Mouse (Mus musculus): ENCODE measurements around the gene 2900011O08Rik. TPM values are rescaled to one million over a fixed set of nuclear protein-coding genes. Genes with fewer than 3 reads are reported as not detected.
"Not testable (repeated sequence)": the region's sequence is repeated elsewhere in the genome, so short reads cannot be mapped to it uniquely, and the experiment has no call there.

Gene 2900011O08Rik
- total RNA-seq (2021): 100 to 1,000 TPM; 262 to 285 TPM

- DNase-seq (ENCODE audit: low spot score in 2 of 2): peak; percentile 69 to 80
- intact Hi-C loops (cut with DNase I): loop anchor here (2.0 to 5.0 kb wide), 3 partner anchors 46 to 100 kb away; partner anchors contain the start of genes Mpv17l and Pdxdc1
Observed at GRCm38 (mm10) chr16:13986574-13987478, at the start of gene 2900011O08Rik, which contains the start of gene Ifitm7. Gene 2900011O08Rik (plus strand): TSS chr16:13986604. Gene Ifitm7 (minus strand): TSS chr16:13986888.

- intact Hi-C loops (cut with DNase I): loop anchor here (2.0 to 5.0 kb wide), 2 partner anchors 47 to 167 kb away; partner anchors contain the start of genes 2900011O08Rik and Ifitm7
- peak; percentile 83 to 93 for DNase-seq (ENCODE audit: low spot score in 2 of 2)
Observed at GRCm38 (mm10) chr16:13940139-13940846, 46.1 kb upstream of the 2900011O08Rik start.

- DNase-seq (ENCODE audit: low spot score in 2 of 2): no peak
- intact Hi-C loops (cut with DNase I): loop anchor here (2.0 to 5.0 kb wide), 2 partner anchors 46 to 166 kb away; partner anchors contain the start of genes 2900011O08Rik and Ifitm7
Observed at GRCm38 (mm10) chr16:13940847-13941395, 45.5 kb upstream of the 2900011O08Rik start.

DNA sequence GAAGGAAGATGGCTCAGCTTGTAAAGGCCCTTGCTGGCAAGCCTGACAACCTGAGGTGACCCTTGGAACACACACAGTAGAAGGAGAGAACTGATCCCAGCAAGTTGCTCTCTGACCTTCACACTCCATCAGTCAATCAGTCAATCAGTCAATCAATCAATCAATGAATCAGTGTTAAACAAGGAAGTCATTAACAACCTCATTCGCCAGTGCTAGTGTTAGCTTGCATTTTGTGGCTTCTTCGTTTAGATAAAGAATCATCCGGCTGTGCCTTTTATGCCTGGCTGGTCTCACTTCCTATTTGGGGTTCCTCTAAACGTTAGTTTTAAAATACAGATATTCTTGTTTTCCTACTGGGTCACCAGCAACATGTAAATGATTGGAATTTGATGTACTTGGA is 42.2 kb upstream of the 2900011O08Rik start:
- DNase-seq (ENCODE audit: low spot score in 2 of 2): no peak
- intact Hi-C loops (cut with DNase I): loop anchor here (5.0 kb wide), 1 partner anchor 163 kb away; no protein-coding TSS in a partner anchor

DNA sequence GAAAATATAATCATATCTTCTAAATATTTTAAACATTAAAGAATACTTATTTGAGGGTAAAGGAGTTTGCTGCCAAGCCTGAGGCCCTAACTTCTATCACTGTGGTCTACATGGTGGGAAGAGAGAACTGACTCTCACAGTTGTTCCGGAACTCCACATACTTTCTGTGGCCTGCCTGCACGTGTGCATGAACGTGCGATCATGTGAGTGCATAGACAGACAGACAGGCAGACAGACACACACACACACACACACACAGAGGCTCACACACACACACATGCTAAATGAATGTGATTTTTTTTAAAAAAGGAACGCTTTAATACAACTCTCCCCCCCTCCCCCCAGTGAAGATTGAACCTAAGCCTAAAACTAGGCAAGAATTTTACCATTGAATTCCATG is 41.7 kb upstream of the 2900011O08Rik start:
- intact Hi-C loops (cut with DNase I): loop anchor here (5.0 kb wide), 1 partner anchor 163 kb away; no protein-coding TSS in a partner anchor
- DNase-seq (ENCODE audit: low spot score in 2 of 2): no peak

DNA sequence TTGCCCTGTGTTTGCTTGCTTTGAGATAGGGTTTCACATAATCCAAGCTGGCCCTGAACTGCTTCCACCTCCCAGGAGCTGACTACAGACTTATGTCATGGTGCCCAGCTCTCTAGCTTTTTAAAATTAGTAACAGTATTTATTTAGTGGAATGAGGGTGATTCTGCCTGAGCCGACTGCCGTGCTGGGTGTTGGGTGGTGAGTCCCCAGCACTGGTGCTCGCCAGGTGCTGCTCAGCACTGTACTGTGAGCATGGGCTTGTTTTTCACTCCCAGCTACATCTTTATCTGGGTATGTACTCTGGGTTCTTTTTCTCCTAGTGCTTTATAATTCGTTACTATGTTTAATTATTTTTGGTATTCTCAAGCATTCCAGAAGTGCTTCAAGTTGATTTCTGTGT is 41.3 kb upstream of the 2900011O08Rik start:
- DNase-seq (ENCODE audit: low spot score in 2 of 2): no peak
- intact Hi-C loops (cut with DNase I): no loop called here

GRCm38 (mm10) chr16:13946306-13946705 is 40.1 kb upstream of the 2900011O08Rik start:
- DNase-seq (ENCODE audit: low spot score in 2 of 2): no peak
- intact Hi-C loops (cut with DNase I): no loop called here

- intact Hi-C loops (cut with DNase I): no loop called here
- DNase-seq (ENCODE audit: low spot score in 2 of 2): no peak
Observed at GRCm38 (mm10) chr16:13951245-13951644, 35.2 kb upstream of the 2900011O08Rik start.

DNA sequence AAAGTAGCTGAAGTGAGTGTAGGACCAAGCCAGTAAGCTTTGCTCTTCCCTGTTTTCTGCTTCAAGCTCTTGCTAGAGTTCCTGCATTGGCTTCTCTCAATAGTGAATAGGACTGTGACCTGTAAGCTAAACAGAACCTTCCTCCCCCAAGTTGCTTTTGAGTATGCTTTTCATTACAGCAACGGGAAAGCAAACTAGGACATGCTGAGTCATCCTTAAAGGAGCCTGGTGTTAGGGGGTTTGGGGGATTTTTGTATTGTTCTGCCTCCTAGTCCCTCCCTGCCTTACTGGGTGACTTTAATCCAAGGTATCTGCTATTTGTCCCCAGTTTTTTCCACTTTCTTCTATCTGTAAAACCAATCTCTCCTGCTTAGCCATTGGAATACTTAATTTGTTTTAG is 24.4 kb upstream of the 2900011O08Rik start:
- no peak for DNase-seq (ENCODE audit: low spot score in 2 of 2)
- intact Hi-C loops (cut with DNase I): no loop called here

DNA sequence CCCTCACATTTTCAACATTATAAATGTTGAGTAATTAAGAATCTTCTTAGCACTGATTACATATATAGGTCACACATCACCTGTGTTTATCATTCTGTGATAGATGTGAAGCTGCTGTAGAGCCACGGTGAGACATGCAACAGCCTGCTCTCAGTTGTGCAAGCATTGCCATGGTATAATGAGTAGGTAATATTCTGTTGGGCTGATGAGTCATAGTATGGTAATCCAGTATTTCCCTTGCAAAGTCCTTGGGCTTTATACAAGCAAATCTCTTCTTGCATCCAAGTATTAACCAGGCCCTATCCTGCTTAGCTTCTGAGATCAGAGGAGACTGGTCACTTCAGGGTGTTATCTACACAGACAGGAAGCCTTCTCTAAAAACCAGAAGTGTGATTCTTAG is 17.3 kb upstream of the 2900011O08Rik start:
- intact Hi-C loops (cut with DNase I): no loop called here
- DNase-seq (ENCODE audit: low spot score in 2 of 2): no peak

DNA sequence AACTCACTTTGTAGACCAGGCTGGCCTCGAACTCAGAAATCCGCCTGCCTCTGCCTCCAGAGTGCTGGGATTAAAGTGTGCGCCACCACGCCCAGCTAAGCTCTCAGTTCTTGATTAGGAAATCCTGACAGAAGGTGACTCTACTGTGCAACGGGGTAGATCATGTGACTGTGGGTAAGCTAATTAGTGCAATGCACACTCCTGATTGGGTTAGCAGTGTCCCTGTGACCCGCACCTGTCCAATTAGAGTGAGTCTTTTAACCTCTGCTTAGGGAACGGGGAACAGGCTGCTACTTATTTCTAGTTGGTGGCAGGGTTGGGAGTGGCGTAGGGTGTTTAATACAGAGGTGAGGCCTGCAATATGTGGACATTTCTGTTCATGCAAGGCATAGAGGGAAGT is 14.4 kb upstream of the 2900011O08Rik start:
- no peak for DNase-seq (ENCODE audit: low spot score in 2 of 2)
- intact Hi-C loops (cut with DNase I): no loop called here

DNA sequence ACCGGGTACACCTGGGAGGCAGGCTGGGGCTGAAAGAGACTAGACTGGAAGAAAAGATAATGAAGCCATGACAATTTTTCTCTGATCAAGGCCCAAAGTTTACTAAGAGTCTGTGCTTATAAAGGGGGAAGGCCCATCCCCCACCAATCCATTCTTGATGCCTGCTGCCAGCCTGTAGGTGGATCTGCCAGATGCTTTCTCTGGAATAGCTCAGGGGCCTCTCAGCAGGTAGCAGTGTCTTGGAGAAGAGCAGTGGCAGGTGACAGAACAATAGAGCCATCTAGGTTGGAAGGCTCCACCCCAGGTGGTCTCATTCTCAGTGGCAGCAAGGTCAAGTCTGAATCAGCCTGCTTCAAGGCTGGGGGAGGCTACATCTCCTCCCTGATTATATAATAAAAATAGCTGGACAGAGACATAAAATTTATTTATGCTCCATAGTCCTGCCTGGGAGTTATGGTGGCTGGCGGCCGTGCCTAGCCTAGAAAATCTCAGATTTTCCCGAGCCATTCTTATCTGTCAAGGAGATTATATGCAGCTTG is 10.0 kb upstream of the 2900011O08Rik start:
- DNase-seq (ENCODE audit: low spot score in 2 of 2); intact Hi-C loops (cut with DNase I): not testable (repeated sequence)

- intact Hi-C loops (cut with DNase I); DNase-seq (ENCODE audit: low spot score in 2 of 2): not testable (repeated sequence)
Observed at GRCm38 (mm10) chr16:13977026-13977425, 9.4 kb upstream of the 2900011O08Rik start.

DNA sequence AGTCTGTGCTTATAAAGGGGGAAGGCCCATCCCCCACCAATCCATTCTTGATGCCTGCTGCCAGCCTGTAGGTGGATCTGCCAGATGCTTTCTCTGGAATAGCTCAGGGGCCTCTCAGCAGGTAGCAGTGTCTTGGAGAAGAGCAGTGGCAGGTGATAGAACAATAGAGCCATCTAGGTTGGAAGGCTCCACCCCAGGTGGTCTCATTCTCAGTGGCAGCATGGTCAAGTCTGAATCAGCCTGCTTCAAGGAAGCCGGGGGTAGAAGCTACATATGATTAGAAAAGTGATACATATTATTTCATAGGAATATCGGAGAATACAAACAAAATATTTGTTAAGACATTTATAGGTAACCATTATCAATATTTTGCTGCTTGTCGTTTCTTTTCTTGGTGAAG is 4.7 kb upstream of the 2900011O08Rik start:
- intact Hi-C loops (cut with DNase I); DNase-seq (ENCODE audit: low spot score in 2 of 2): not testable (repeated sequence)

DNA sequence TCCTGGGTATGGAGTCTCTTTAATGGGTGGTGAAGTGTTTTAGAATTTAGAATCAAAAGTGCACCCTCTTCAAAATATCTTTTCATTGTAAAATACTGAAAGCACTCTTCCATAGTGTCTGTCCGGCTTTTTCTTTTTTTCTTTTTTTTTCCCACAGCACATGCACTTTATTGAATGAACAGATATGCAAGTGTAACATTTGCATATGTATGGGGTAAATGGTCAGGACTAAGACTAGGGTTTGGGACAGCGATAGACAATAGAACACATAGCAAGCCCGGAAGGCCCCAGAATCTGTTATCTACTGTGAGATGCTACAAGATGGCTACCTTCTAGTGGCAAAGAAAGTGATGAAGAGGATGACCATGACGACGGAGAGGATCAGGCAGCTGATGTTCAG is 3.2 kb upstream of the 2900011O08Rik start:
- DNase-seq (ENCODE audit: low spot score in 2 of 2): no peak
- intact Hi-C loops (cut with DNase I): no loop called here

DNA sequence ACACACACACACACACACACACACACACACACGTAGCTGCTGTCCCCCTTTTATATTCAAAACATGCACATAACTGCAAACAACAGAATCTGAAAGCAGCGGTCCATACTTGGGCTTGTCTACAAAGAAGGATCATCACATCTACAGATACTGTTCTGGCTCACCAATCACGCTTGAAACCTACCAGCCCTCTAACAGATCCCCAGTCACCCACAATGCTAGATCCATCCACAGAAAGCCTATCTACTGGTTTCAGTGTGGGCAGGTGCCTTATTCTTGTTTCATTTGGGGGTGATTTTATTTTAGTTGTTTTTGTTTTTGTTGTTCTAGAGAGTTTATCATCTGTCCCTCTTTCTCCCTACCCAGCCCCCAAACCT is 219 bp upstream of the 2900011O08Rik start:
- no peak for DNase-seq (ENCODE audit: low spot score in 2 of 2)
- intact Hi-C loops (cut with DNase I): loop anchor here (2.0 to 5.0 kb wide), 3 partner anchors 45 to 101 kb away; partner anchors contain the start of genes Mpv17l and Pdxdc1

GRCm38 (mm10) chr16:13992518-13993248 is 6.3 kb downstream of the 2900011O08Rik start:
- intact Hi-C loops (cut with DNase I): no loop called here
- DNase-seq (ENCODE audit: low spot score in 2 of 2): peak in 1 of 2 experiments; percentile 19

- DNase-seq (ENCODE audit: low spot score in 2 of 2): no peak
- intact Hi-C loops (cut with DNase I): no loop called here
Observed at GRCm38 (mm10) chr16:13994076-13994475, 7.7 kb downstream of the 2900011O08Rik start.

DNA sequence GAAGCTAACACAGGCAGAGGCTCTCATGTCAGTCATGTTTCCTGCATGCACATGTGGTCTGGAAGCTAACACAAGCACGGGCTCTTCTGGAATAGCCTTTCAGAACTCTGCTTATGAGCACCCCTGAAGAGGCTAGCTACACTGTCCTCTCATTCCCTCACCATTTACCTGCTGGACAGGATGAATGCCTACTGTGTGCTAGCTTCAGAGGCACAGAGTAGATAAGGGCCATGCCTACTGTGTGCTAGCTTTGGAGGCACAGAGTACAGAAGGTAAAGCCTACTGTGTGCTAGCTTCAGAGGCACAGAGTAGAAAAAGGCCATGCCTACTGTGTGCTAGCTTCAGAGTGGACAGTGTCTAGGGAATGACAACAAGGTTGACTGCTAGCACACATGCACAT is 8.1 kb downstream of the 2900011O08Rik start:
- DNase-seq (ENCODE audit: low spot score in 2 of 2): no peak
- intact Hi-C loops (cut with DNase I): no loop called here
